Mouse (Mus musculus) 3T3-L1 (cell line): ENCODE results near the gene Atp1a4.

ENCODE experiments used
- DNase-seq: peaks from one replicate; pipeline ENCODE4 v3.0.0-alpha.2; 2015; ENCODE audit warnings: low read depth, low spot score

Gene Atp1a4

DNA sequence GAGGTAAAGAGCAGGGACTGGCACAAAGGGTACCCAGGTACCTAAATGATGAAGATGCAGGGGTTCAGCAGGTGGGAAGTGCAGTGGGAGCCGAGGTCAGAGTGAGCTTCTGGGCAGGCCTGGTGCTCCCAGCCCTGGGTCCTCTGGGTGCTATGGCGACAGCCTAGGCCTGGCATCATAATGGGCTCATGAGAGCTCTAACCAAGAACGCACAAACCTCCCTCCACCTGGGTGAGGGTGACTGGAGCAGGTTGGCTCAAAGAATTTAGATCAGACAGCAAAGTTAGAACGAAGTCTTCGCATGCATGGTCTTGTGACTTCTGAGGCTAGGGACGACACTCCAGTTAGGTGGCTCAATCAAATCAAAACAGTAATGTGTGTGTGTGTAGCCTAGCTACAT is at the start of gene Atp1a4:
Gene Atp1a4, minus strand, starts transcription at position 101 of the 400 bp plus-strand sequence.
- DNase-seq, result no peak

DNA sequence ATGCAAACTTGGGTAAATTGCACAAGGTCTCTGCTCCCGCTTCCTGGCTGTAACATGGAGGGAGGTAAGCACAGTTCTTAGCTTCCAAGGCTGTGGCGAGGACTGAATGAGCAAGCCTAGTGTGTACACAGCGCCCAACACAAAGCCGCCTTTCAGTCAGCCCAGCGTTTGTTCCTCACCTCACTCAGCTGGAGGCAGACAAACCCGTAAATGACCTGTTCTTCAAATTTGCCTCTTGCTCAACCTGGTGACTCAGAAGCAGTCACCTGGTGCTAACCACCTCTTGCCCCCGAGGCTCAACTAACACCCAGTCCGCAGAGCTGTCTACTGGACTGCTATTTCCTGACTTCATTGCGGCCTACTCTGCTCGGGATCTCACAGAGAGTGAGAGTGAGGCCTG is 49.7 kb upstream of the Atp1a4 start:
- peak; percentile 32 for DNase-seq

- DNase-seq, result no peak
Measured at GRCm38 (mm10) chr1:172306885-172307284, 48.7 kb upstream of the Atp1a4 start.

- DNase-seq, result peak; percentile 13
Measured at GRCm38 (mm10) chr1:172306196-172306595, 48.0 kb upstream of the Atp1a4 start.

DNA sequence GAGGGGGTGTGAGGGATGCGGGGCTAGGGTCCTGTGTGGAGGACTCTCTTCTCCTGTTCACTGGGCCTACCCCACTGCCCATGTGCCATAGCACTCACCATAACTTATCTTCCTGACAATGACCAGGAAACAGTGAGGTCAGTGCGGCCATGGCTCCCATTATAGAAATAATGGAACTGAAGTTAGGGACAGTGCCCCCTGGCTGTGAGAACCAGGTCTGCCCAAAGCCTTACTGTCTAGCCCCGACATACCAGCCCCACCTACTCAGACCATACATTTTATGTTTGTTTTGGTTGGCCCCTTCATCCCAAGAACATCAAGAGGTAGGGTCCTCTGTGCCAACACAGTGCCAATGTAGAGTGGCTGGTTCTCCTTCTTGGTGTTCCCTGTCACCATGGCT is 47.4 kb upstream of the Atp1a4 start:
- peak; percentile 34 for DNase-seq

DNA sequence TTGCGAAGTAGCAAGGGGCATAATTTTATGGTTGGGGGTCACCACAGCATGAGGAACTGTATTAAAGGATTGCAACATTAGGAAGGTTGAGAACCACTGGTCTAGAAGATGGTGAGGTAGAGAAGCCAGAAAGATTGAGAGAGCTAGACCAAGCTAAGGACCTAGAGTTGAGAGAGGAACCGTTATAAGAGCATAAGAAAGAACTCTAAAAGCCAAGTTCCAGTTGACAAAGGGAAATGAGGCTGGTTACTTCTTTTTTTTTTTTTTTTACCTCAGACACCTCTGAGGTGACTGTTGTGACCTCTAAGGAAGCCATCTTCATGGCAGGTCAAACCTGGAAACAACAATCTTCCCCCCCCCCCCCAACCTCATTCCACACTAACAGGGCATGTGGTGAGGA is 46.9 kb upstream of the Atp1a4 start:
- DNase-seq, result no peak

DNA sequence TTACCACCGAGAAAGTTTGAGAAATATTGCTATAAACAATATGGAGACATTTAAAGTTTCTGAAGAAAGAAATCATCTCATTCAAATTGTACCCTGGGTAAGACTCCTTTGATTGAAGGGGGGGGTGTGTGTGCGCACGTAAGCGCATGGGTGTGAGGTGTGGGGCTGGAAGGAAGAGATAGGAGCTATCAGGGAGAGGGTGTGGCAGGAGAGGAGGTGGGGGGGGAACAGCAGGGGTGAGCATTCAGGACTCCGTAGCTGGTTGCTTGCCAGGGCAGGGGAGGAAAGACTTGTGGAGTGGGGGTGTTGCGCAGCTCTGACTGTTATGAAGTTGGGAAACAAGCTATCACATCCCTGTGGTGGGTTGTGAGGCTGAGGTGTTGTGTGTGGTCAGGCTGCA is 46.2 kb upstream of the Atp1a4 start:
- no peak for DNase-seq

- no peak for DNase-seq
Measured at GRCm38 (mm10) chr1:172302851-172303250, 44.6 kb upstream of the Atp1a4 start.

DNA sequence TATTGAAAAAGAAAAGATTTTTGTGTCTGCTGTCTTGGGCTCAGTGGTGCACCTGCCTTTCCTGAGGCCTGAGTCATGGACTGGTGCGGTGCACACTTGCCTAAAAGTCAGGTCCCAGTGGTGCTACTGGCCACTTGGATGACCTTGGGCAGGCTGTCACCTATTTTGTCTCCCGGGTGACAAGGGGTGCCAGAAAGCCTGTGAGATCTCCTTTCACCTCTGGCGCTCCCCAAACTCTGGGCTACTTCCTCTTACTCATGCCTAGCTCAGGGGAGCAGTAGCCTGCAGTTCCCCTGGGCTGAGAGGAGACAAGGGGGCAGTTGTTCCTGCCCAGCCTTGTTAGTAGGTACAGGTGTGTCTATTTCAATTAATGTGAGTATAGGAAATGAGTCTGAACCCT is 44.1 kb upstream of the Atp1a4 start:
- DNase-seq, result no peak

GRCm38 (mm10) chr1:172301180-172301579 is 43.0 kb upstream of the Atp1a4 start:
- no peak for DNase-seq

- peak; percentile 20 for DNase-seq
Measured at GRCm38 (mm10) chr1:172300247-172300646, 42.0 kb upstream of the Atp1a4 start.

GRCm38 (mm10) chr1:172299528-172299927 is 41.3 kb upstream of the Atp1a4 start:
- DNase-seq, result no peak

DNA sequence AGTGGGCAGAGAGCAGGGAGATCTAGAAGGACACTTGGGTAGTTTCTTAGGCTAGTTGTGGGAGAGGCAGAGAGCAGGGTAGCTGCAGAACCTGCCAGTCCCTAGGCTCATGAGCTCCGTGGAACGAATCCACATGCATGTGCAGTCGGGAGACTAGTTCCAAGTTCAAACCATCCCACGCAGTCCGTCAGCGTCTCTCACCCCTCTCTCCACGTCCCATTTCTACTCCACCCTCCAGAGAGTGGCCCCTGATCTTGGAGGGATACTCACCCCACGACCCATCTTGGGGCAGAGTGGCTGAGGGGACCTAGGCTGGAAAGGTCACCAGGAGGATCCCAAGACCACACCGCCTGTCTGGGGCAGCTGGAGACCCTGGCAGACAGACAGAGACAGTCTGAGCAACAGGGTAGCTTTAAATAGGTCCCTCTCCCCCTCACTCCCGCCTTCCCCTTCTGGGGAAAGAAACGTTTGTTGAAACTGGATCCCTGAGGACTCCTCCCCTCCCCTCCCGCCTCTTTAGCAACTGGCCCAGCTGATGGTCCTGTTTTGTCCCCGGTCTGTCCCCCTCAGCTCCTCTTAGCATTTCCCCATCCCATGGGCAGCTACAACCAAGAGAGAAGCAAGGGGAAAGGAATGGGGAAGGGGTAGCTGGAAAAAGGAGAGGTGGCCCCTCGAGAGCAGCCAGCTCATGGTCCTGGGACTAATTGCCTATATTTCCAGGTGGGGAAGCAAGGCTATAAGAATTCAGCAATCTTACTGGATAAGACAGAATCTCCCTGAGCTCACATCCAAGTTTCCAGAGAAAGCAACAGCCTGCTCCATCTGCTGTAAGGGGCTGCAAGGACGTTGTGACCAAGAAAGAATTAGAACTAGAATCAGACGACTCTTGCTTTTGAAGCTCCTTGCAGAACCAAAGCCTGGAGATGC is 39.7 kb upstream of the Atp1a4 start, which contains the start of gene Atp1a2:
Gene Atp1a2, minus strand, starts transcription at position 454 of the 927 bp plus-strand sequence.
- DNase-seq, result no peak

GRCm38 (mm10) chr1:172296816-172297510 is 38.7 kb upstream of the Atp1a4 start:
- DNase-seq, result no peak

DNA sequence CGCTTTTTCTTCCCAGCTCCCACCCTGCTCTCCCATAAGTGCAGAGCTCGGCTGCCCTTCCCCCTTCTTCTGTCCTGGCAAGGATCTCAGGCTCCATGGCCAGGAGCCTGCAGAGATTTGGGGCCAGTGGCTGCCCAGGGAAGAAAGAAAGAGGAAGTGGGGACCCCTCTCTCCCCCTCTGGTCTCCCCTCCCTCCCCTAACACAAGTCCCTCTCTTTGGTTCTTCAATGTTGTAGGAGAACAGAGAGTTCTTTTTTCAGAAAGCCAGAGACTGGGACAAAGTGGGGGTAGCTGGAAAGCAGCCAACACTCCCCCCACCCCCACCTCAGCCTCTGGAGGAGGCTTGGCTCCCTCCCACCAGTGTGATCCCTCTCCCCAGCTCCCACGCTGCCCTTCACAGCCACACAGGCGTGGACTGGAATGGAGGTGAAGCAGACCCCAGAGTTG is 37.6 kb upstream of the Atp1a4 start:
- no peak for DNase-seq

DNA sequence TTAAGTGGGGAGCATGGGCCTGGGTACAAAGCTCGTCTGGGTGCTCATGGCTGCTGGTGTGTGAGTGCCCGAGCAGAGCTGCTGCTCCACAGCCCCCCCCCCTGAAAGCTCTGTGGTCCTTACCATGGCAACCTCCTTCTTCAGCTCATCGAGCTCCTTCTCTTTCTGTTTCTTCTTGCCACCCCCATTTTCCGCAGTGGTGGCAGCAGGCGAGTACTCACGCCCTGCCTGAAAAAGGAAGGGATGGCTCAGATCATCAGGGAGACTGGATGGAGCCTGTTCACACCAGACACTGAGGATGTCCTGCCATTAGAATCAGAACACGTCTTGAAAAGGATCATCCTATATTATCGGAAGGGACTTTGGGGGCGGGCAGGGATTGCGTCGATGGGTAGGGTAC is 35.2 kb upstream of the Atp1a4 start:
- DNase-seq, result no peak

- DNase-seq, result peak; percentile 25
Measured at GRCm38 (mm10) chr1:172292880-172293279, 34.7 kb upstream of the Atp1a4 start.

- DNase-seq, result no peak
Measured at GRCm38 (mm10) chr1:172289617-172289946, 31.4 kb upstream of the Atp1a4 start.

- peak; percentile 41 for DNase-seq
Measured at GRCm38 (mm10) chr1:172288900-172289616, 30.8 kb upstream of the Atp1a4 start.

- DNase-seq, result no peak
Measured at GRCm38 (mm10) chr1:172286740-172287139, 28.5 kb upstream of the Atp1a4 start.

- no peak for DNase-seq
Measured at GRCm38 (mm10) chr1:172284221-172284620, 26.0 kb upstream of the Atp1a4 start.

DNA sequence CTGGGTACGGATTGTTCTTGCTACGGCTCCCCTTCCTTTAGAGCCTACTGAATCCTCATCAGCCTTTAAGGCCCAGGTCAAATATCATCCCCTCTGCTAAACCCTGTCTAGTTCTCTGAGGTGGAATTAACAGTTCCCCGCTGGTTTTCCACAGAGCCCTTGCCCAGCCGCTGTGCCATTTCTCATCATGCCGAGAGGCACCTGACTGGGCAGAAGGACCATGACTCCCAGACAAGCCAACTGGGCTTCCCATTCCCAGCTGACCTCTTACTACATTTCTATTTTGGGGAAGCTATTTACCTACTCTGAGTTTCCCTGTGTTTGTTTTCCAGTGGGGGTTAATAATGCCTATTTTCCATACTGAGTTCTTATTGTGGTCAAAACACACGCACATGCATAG is 24.9 kb upstream of the Atp1a4 start:
- DNase-seq, result no peak
